8 mouse cellular contexts compared by ENCODE assay signal in the genomic region with DNA sequence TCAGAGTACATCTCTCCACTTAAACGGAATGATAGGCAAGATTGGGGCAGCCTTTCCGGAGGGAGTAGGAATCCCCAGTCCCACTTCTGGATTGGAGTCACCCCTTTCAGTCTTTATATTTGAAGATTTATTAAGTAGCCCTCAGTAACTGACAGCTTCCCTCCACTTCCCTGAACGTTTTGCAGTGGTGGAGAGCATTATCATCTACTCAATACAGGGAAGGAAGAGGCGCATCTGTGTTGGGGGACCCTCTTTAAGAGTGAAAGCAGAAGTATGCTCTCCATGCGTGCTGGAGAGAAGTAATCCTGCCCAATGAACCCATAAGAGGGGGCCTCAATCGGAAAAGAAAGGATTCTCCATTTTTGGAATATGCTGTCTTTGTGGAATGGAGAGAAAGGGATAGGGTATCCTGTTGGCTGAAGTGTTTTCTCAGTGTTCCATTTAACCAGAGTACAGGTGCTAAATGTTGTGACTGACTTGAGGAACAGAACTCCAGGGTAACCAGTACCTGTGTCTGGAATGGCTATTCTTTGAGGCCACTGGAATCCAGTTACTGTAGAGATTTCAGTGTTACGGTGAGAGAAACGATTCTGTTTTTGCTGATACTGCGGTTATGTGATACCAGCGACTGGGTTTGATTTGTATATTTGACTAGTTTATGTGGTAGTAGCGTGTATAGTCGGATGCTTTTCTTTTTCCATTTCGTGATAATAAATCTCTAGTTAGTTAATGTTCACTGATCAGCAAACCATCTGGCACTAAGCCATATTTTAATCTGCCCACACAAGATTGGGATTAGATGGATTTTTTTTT. TPM values are rescaled to one million over a fixed set of nuclear protein-coding genes. Genes with fewer than 3 reads are reported as not detected.
A peak's percentile ranks its signal among the peaks of the same experiment; 100 is the strongest.
DNase-seq lines count a peak whose midpoint lies in the region; ATAC-seq lines count a peak whose summit lies in the region.

No protein-coding gene starts in this region.

- no peaks in the 10 kb centered on the region for H3K9me3 ChIP-seq in forebrain, embryonic 14.5 days (replicated peaks; ENCODE audit: control insufficient read depth, low read length)
- no peaks in the 10 kb centered on the region for H3K9me3 ChIP-seq in intestine, embryonic 15.5 days

- 0 out of 2 replicates have a peak, but pooled peaks have one; percentile 1 for ATAC-seq in forebrain, embryonic 14.5 days
- ATAC-seq in intestine, embryonic 15.5 days = peak; percentile 6; the same call in 1 of the 2 replicates
- peak; percentile 46; the same call in 1 of the 2 replicates for ATAC-seq in monocyte, adult 5-6 weeks (replicated peaks; ENCODE audit: insufficient number of reproducible peaks, low FRiP score, low TSS enrichment, poor library complexity, severe bottlenecking)

- peaks cover 17% of the 10 kb centered on the region for H3K4me1 ChIP-seq in forebrain, embryonic 14.5 days (ENCODE audit: control insufficient read depth, insufficient read depth, low read length)
- H3K4me1 ChIP-seq in intestine, embryonic 15.5 days (replicated peaks) = peaks cover 13% of the 10 kb centered on the region

- H3K4me2 ChIP-seq in forebrain, embryonic 14.5 days (ENCODE audit: low read length) = peak overlapping the region; percentile 60
- peak overlapping the region; percentile 62 for H3K4me2 ChIP-seq in intestine, embryonic 15.5 days (replicated peaks)

- 11% methylated on average over 13 of the region's 13 CpGs for WGBS in forebrain, embryonic 14.5 days
- 2% methylated on average over 13 of the region's 13 CpGs for WGBS in intestine, embryonic 15.5 days

- H3K27me3 ChIP-seq in forebrain, embryonic 14.5 days (replicated peaks; ENCODE audit: control insufficient read depth, insufficient read depth, low read length) = no peaks in the 10 kb centered on the region
- no peaks in the 10 kb centered on the region for H3K27me3 ChIP-seq in intestine, embryonic 15.5 days (replicated peaks)

- H3K4me3 ChIP-seq in forebrain, embryonic 14.5 days (ENCODE audit: low read depth, low read length) = peak overlapping the region; percentile 96
- H3K4me3 ChIP-seq in intestine, embryonic 15.5 days (replicated peaks) = peak overlapping the region; percentile 91

- no peaks in the 10 kb centered on the region for H3K36me3 ChIP-seq in forebrain, embryonic 14.5 days (ENCODE audit: control insufficient read depth, insufficient read depth, low read length)
- H3K36me3 ChIP-seq in intestine, embryonic 15.5 days = no peaks in the 10 kb centered on the region

- peak; percentile 16 to 26 for DNase-seq in left cerebral cortex, postnatal 25 days (ENCODE audit: low spot score in 2 of 2)
- no peak for DNase-seq in left cerebral cortex, adult 11 months (ENCODE audit: low spot score)
- peak; percentile 34 for DNase-seq in NIH3T3 (ENCODE audit: low read depth)
- peak; percentile 43 for DNase-seq in forebrain, embryonic 14.5 days (ENCODE audit: low spot score)
- no peak for DNase-seq in urinary bladder, postnatal 4 days (ENCODE audit: low spot score in 2 of 2)
- DNase-seq in urinary bladder, adult 18-20 months (ENCODE audit: low spot score in 2 of 2) = no peak

- H3K9ac ChIP-seq in forebrain, embryonic 14.5 days (ENCODE audit: low read length) = peak overlapping the region; percentile 88
- peak overlapping the region; percentile 92 for H3K9ac ChIP-seq in intestine, embryonic 15.5 days

- peak overlapping the region; percentile 10; the same call in 1 of the 2 replicates for H3K27ac ChIP-seq in forebrain, embryonic 14.5 days (ENCODE audit: low read depth, low read length)
- H3K27ac ChIP-seq in intestine, embryonic 15.5 days = peak overlapping the region; percentile 90

- intact Hi-C loops in left cerebral cortex, postnatal 25 days (cut with DNase I) = loop anchor here (2.0 to 5.0 kb wide), 2 partner anchors 75 to 160 kb away; no protein-coding TSS in a partner anchor

RNA-seq across cellular contexts. Expression of a gene that starts 1.1 kb away (rescaled TPM):
- 10 to 100 TPM; 24.1 to 25.1 TPM for total RNA-seq in left cerebral cortex, postnatal 25 days (2021)
- polyA plus RNA-seq in forebrain, embryonic 14.5 days (2014; fragmentation: Nextera tagmentation; extraction: Ambion mirVana) = 23.5 and 30.6 TPM in 2 replicates
- polyA plus RNA-seq in intestine, embryonic 15.5 days (2015; fragmentation: Nextera tagmentation; extraction: Ambion mirVana) = 34.5 and 37.0 TPM in 2 replicates
- total RNA-seq in monocyte, adult 5-6 weeks (2017) = 55.7 to 71.2 TPM (median 60.9 TPM) in 3 replicates

Comparison
In these comparisons a context has a peak if more than half of its experiments do, and no peak if none do; other contexts are left out.
1. DNase-seq: peak in left cerebral cortex, postnatal 25 days (2 of 2), NIH3T3 (single experiment) and forebrain, embryonic 14.5 days (single experiment); none in left cerebral cortex, adult 11 months (single experiment), urinary bladder, postnatal 4 days (0 of 2) and urinary bladder, adult 18-20 months (0 of 2).
2. Peak in every context shown above with its lines, with median percentiles within 50 percentile points of each other: ATAC-seq.